Mouse (Mus musculus) liver, embryonic 13.5 days (tissue): Measurements from ENCODE around the gene Mmadhc. TPM values are rescaled to one million over a fixed set of nuclear protein-coding genes. Genes with fewer than 3 reads are reported as not detected.
A peak's percentile ranks its signal among the peaks of the same experiment; 100 is the strongest.

Experiments
- ATAC-seq: fragments of 200-750 bp; cut with Nextera tagmentation; 2 replicates; pipeline ENCODE4 v1.8.0; 2017; ENCODE audit warnings: low read depth, mild to moderate bottlenecking, moderate number of reproducible peaks, moderate library complexity
- DNase-seq: peaks from one replicate; pipeline ENCODE4 v3.0.0; 2022
- H3K27ac ChIP-seq: fragments of 300-500 bp; sonication (generic); 2 replicates; pipeline ENCODE4 v1.5.1; 2015; ENCODE audit warnings: moderate library complexity, mild to moderate bottlenecking, inconsistent platforms
- H3K27me3 ChIP-seq: fragments of 300-500 bp; sonication (generic); 2 replicates; pipeline ENCODE4 v1.6.1; 2015; ENCODE audit warnings: mild to moderate bottlenecking, inconsistent platforms
- H3K36me3 ChIP-seq: fragments of 300-500 bp; sonication (generic); 2 replicates; pipeline ENCODE4 v1.6.1; 2015; ENCODE audit warnings: mild to moderate bottlenecking, inconsistent platforms
- H3K4me1 ChIP-seq: fragments of 300-500 bp; sonication (generic); replicated peaks from 2 replicates; pipeline ENCODE4 v1.6.1; 2015; ENCODE audit warnings: inconsistent platforms
- H3K4me2 ChIP-seq: fragments of 300-500 bp; sonication (generic); 2 replicates; pipeline ENCODE4 v1.6.1; 2015; ENCODE audit warnings: inconsistent platforms, mild to moderate bottlenecking, moderate library complexity
- H3K4me3 ChIP-seq: fragments of 300-500 bp; sonication (generic); replicated peaks from 2 replicates; pipeline ENCODE4 v1.5.1; 2015; ENCODE audit warnings: mild to moderate bottlenecking, inconsistent platforms
- H3K9ac ChIP-seq: fragments of 300-500 bp; sonication (generic); 2 replicates; pipeline ENCODE4 v1.6.1; 2015; ENCODE audit warnings: mild to moderate bottlenecking, inconsistent platforms
- H3K9me3 ChIP-seq: fragments of 300-500 bp; sonication (generic); replicated peaks from 2 replicates; pipeline ENCODE4 v1.6.1; 2016; ENCODE audit warnings: inconsistent platforms
- WGBS: fragments of 180-500 bp; shearing (Covaris S2); methylation state at CpG from one replicate; pipeline ENCODE4 v1.1.7; 2015; ENCODE audit not compliant: insufficient replicate concordance; 5-methylcytosine and 5-hydroxymethylcytosine counted together
- polyA plus RNA-seq: library from polyadenylated mRNA; unstranded; fragments of >200 nt; fragmentation: Nextera tagmentation; extraction: Ambion mirVana; gene quantifications from 2 replicates; pipeline ENCODE4 v1.2.1, GENCODE M21; 2015

Gene Mmadhc
- polyA plus RNA-seq, 1 experiment from 2014 or later = 97.8 TPM

DNA sequence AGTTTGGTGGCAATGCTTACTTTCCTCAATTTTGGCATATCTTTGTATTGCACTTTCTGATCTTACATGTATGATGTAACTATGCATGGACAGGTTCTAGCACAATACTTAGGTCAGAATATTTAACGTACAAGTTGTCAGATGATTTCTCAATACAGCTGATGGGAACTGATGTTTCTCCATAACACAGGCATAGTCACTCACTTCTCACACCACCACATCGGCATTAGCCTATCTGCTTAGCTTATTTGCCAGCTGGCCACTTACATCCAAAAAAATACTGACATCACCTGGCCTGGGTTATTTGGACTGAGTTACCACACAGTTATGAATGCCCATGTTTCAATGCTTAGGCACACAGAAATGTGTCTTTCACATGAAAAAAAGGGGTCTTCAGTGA lies 2.5 kb downstream of the Mmadhc start:
- H3K4me2 ChIP-seq = peak overlapping the region; percentile 43
- H3K9ac ChIP-seq = peak overlapping the region; percentile 27; the same call in 1 of the 2 replicates
- H3K4me1 ChIP-seq = peaks cover 36% of the 10 kb centered on the region
- H3K36me3 ChIP-seq = peaks cover 30% of the 10 kb centered on the region
- no peaks in the 10 kb centered on the region for H3K9me3 ChIP-seq
- DNase-seq (no peak), ATAC-seq (no peak)
- H3K4me3 ChIP-seq = peak overlapping the region; percentile 22
- H3K27me3 ChIP-seq = no peaks in the 10 kb centered on the region
- 61% methylated on average over 2 of the region's 2 CpGs for WGBS
- no peak overlapping the region for H3K27ac ChIP-seq

DNA sequence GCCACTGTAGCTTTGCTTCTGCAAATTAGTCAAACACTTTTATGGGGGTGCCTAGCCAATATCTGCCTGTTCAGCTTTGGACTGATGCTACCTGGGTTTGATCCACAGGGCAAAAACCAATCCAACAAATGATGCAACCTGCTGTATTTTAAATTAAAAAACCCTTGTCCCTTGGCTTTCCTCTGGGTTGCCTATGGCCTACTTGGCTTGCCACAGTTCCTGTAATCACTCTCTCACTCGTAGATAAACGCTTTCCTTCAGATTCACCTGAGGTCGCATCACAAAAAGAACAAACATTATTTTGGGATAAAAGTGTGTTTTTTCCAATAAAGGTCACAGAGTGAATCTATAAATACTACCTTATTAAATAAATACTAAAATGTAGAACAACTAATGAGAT lies 3.0 kb downstream of the Mmadhc start:
- no peaks in the 10 kb centered on the region for H3K27me3 ChIP-seq
- H3K4me3 ChIP-seq = no peak overlapping the region
- H3K27ac ChIP-seq = no peak overlapping the region
- WGBS = 63% methylated on average over 3 of the region's 3 CpGs
- H3K9ac ChIP-seq = no peak overlapping the region
- ATAC-seq = no peak
- H3K4me2 ChIP-seq = no peak overlapping the region
- no peaks in the 10 kb centered on the region for H3K9me3 ChIP-seq
- H3K36me3 ChIP-seq = peaks cover 35% of the 10 kb centered on the region
- H3K4me1 ChIP-seq = peaks cover 36% of the 10 kb centered on the region
- no peak for DNase-seq

DNA sequence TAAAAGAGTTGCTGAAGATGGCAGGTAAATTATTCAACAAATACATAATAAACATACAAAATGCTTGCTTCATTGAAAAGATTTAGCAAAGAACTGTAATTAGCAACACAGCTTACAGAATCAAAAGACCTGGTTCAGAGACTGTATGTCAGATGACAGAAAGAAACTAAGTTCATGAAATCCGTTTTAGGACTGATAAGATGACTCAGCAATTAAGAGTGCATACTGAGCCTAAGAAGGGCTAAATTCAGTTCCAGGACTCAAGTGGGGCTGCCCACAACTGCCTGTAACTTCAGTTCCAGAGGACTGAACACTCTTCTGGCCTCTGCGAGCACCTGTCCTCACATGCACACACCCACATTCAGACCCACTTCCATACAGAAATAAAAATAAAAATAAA lies 4.7 kb downstream of the Mmadhc start:
- H3K4me2 ChIP-seq = no peak overlapping the region
- 30% methylated on average over 2 of the region's 2 CpGs for WGBS
- no peak for ATAC-seq
- no peak overlapping the region for H3K9ac ChIP-seq
- H3K9me3 ChIP-seq = no peaks in the 10 kb centered on the region
- peaks cover 31% of the 10 kb centered on the region for H3K4me1 ChIP-seq
- H3K27ac ChIP-seq = no peak overlapping the region
- DNase-seq = no peak
- H3K4me3 ChIP-seq = no peak overlapping the region
- H3K36me3 ChIP-seq = peaks cover 50% of the 10 kb centered on the region
- no peaks in the 10 kb centered on the region for H3K27me3 ChIP-seq

DNA sequence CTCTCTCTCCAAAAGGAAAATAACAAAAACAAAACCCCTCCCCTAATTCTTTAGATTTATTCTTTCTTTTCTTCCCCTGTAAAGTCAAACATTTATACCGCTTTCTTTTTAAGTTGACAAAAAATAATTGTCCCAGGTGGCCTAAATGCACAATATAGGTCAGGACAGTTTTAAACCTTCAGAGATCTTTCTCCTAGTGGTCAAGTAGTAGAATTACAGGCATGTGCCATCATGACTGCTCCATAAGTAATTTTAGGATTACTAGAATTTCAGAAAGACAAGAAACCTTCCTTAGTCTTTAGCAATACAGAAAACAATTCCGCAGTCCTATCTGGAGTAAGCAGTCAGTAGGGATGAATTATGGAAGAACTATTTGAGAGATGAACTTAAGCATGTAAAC lies 5.8 kb downstream of the Mmadhc start:
- no peak for DNase-seq
- no peaks in the 10 kb centered on the region for H3K9me3 ChIP-seq
- no peak overlapping the region for H3K27ac ChIP-seq
- H3K4me1 ChIP-seq = peaks cover 31% of the 10 kb centered on the region
- no peak for ATAC-seq
- H3K36me3 ChIP-seq = peaks cover 57% of the 10 kb centered on the region
- WGBS = 74% methylated on average over 2 of the region's 2 CpGs
- H3K4me3 ChIP-seq = no peak overlapping the region
- H3K27me3 ChIP-seq = no peaks in the 10 kb centered on the region
- no peak overlapping the region for H3K4me2 ChIP-seq
- no peak overlapping the region for H3K9ac ChIP-seq

DNA sequence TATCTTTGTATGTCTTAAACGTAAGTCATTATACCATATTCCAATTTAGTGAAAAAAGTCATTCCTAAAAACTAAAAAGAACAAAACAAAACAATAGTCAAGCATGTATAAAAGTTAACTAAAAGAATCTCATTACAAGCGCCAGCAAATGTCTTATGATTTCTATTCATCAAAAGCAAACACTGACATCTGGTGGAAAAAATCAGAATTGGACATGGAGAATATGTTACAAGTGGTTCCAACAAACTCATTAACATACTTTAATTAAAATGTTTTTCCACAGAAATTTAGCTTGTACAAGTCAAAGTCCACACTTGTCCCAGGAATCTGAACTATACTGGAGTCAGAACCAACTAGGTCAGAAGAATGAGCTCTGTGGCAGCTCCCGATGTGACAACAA lies 11.8 kb downstream of the Mmadhc start:
- Histone ChIP-seq H3K4me2 (no peak overlapping the region), H3K27ac (no peak overlapping the region), H3K9me3 (no peaks in the 10 kb centered on the region), H3K36me3 (peaks cover 61% of the 10 kb centered on the region), H3K4me1 (no peaks in the 10 kb centered on the region), H3K9ac (no peak overlapping the region), H3K27me3 (no peaks in the 10 kb centered on the region), H3K4me3 (no peak overlapping the region)
- ATAC-seq (no peak), DNase-seq (no peak)
- 83% methylated on average over 3 of the region's 3 CpGs for WGBS

DNA sequence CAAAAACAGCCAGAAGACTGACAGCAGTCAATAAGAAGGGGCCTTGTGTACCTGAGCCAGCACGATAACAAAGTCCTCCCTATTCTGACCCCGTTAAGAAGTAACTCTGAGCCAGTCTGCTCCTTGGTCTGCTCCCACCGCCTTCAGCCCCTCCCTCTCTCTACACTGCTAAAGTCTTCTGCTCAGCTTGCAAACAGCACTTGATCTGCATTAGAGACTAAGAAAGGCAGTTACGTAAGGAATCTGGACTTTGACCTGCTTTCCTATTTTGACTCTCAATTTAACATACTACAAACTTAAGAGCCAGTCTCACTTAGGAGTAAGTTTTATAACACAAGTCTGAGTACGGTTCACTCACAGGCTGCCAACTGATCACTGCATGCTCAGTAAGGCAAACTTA lies 12.6 kb downstream of the Mmadhc start:
- H3K27ac ChIP-seq = no peak overlapping the region
- no peak for ATAC-seq
- H3K9ac ChIP-seq = no peak overlapping the region
- H3K36me3 ChIP-seq = peaks cover 63% of the 10 kb centered on the region
- no peaks in the 10 kb centered on the region for H3K4me1 ChIP-seq
- H3K27me3 ChIP-seq = no peaks in the 10 kb centered on the region
- H3K4me2 ChIP-seq = no peak overlapping the region
- DNase-seq = no peak
- no peaks in the 10 kb centered on the region for H3K9me3 ChIP-seq
- 83% methylated on average over 5 of the region's 5 CpGs for WGBS
- no peak overlapping the region for H3K4me3 ChIP-seq

DNA sequence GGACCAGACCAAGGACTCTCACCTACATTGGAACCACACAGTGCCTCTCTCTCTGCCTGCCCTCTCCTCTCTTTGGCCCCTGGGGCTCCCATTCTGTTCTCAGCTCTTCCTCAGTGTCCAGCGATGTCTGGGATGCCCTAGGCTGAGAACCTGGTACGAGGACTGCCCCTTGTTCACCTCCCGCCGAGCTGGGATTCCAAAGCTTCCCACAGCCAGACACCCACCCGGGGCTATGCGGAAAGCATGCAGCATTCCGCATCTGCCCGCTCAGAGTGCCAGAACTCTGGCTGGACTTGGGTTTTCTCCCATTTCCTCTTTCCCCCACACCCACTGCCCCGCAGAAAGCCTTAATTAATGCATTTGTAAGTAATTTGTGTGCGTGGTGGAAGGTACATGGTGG lies 19.9 kb downstream of the Mmadhc start:
- WGBS = 76% methylated on average over 10 of the region's 10 CpGs
- Histone ChIP-seq H3K9me3 (no peaks in the 10 kb centered on the region), H3K27me3 (no peaks in the 10 kb centered on the region), H3K9ac (no peak overlapping the region), H3K4me2 (no peak overlapping the region), H3K27ac (no peak overlapping the region), H3K4me1 (no peaks in the 10 kb centered on the region), H3K36me3 (peaks cover 32% of the 10 kb centered on the region), H3K4me3 (no peak overlapping the region)
- DNase-seq (no peak), ATAC-seq (no peak)

DNA sequence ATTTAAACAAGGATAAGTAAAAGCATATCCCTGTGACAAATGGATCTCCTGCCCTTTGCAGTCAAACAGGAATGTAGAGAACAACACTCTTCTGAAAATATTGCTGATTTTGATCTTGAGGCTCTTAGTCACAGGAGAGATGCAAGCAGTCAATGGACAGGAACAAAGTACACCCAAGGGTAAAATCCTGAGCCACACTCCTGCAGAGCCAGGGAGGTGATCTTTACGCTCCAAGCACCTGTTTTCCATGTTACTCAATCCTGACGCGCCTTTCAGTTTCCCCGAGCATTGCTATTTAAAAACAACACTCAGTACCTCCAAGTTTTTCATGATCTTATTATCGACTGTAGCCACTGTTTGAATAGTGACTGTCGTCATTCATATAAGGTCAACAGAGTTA lies 23.2 kb downstream of the Mmadhc start:
- Histone ChIP-seq H3K9me3 (no peaks in the 10 kb centered on the region), H3K9ac (no peak overlapping the region), H3K4me1 (no peaks in the 10 kb centered on the region), H3K27ac (no peak overlapping the region), H3K4me2 (no peak overlapping the region), H3K27me3 (no peaks in the 10 kb centered on the region), H3K36me3 (peaks cover 14% of the 10 kb centered on the region), H3K4me3 (no peak overlapping the region)
- 71% methylated on average over 6 of the region's 6 CpGs for WGBS
- DNase-seq (no peak), ATAC-seq (no peak)

DNA sequence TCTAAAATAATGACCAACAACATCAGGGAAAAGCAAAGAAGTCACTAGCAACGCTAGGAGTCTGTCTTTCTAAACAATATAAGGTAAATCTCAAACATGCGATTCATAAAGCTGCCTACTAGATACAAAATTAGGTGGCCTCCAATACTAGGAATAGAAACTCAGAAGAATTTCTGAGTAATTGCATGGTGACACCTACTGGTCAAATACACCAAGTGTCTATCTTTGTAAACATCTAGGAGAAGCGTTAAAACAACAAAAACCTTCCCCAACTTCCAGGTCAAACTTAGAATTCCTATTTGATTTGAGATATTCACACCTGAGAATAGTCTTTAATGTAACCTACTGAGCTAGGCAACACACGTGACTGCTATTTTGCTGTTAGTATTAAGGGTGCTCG lies 24.4 kb downstream of the Mmadhc start:
- ATAC-seq = no peak
- Histone ChIP-seq H3K4me1 (no peaks in the 10 kb centered on the region), H3K9ac (no peak overlapping the region), H3K9me3 (no peaks in the 10 kb centered on the region), H3K36me3 (peaks cover 6% of the 10 kb centered on the region; the same call in 1 of the 2 replicates), H3K4me3 (no peak overlapping the region), H3K4me2 (no peak overlapping the region), H3K27me3 (no peaks in the 10 kb centered on the region), H3K27ac (no peak overlapping the region)
- no peak for DNase-seq
- 33% methylated on average over 5 of the region's 5 CpGs for WGBS

DNA sequence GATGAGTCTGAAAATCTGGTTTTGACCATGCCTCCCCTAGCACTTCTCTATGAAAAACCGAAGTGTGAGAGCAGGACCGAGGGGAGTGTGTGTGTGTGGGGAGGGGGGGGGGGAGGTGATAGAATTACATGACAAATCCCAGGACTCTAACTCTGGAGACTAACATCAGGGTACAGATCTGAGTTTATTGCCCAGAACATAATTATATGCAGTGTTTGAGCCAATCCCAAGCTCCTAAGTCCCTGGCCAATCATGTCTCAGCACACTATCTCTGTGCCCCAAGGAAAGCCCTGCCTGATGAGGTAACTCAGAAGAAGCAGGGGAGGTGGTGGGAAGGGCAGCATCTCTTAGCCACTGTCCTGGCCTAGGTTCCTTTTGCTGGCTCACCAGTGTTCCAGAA lies 28.1 kb downstream of the Mmadhc start:
- Histone ChIP-seq H3K4me3 (no peak overlapping the region), H3K4me2 (no peak overlapping the region), H3K27ac (no peak overlapping the region), H3K9ac (no peak overlapping the region), H3K36me3 (no peaks in the 10 kb centered on the region), H3K4me1 (no peaks in the 10 kb centered on the region), H3K27me3 (no peaks in the 10 kb centered on the region), H3K9me3 (no peaks in the 10 kb centered on the region)
- DNase-seq = no peak
- 72% methylated on average over 2 of the region's 2 CpGs for WGBS
- no peak for ATAC-seq

DNA sequence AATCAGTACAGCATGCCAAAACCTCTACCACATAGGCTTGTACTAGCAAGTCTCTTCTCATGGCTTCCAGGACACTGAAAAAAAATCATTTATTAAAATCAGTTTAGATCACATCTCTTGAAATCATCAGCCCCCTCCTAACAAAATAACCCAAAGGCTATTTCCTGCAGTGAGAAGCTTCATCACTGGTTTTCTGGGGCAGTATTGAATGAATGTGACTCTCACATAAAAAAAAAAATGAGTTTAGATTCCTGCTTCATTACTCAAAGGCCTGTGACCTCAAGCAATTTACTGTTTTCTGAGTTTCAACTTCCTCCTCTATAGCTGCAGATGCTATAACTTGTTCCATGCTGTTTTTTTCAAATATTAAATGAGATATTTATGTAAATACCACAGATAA lies 29.6 kb downstream of the Mmadhc start:
- H3K27me3 ChIP-seq = no peaks in the 10 kb centered on the region
- no peak overlapping the region for H3K4me3 ChIP-seq
- no peak for ATAC-seq
- no peak overlapping the region for H3K4me2 ChIP-seq
- no peak for DNase-seq
- no peak overlapping the region for H3K9ac ChIP-seq
- no peaks in the 10 kb centered on the region for H3K9me3 ChIP-seq
- H3K27ac ChIP-seq = no peak overlapping the region
- no peaks in the 10 kb centered on the region for H3K4me1 ChIP-seq
- H3K36me3 ChIP-seq = no peaks in the 10 kb centered on the region

DNA sequence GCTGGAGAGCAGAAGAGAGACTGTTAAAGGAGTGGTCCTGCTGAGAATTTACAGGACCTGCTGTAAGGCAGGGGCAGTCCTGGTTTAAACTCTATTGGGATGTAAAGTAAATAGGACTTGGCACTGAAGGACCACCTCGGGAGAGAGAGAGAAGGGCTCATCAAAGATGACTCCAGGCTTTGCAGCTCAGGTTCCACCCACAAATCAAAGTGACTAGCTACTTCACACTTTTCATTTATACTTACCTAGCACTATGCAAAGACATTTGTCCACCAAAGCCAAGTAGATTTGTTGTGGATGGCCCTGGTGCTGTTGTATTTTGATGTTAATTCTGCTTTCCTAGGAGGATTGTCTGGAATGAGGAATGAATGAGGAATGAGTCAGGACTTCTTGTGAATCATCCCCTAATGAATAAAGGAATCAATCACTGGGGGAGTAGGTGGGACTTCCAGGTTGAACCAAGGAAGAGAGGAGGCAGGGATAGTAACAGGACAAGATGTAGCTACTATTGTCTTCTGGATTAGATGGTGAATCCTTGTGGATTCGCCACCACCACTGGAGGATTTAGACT lies 31.3 kb downstream of the Mmadhc start:
- H3K9me3 ChIP-seq = no peaks in the 10 kb centered on the region
- DNase-seq (no peak), ATAC-seq (no peak)
- H3K4me3 ChIP-seq = no peak overlapping the region
- WGBS = 25% methylated on average over 2 of the region's 2 CpGs
- no peaks in the 10 kb centered on the region for H3K27me3 ChIP-seq
- no peaks in the 10 kb centered on the region for H3K4me1 ChIP-seq
- H3K36me3 ChIP-seq = no peaks in the 10 kb centered on the region
- no peak overlapping the region for H3K9ac ChIP-seq
- no peak overlapping the region for H3K27ac ChIP-seq
- no peak overlapping the region for H3K4me2 ChIP-seq
